Mouse (Mus musculus): ENCODE measurements around the gene Gjd3. TPM values are rescaled to one million over a fixed set of nuclear protein-coding genes. Genes with fewer than 3 reads are reported as not detected.

Gene Gjd3
- total RNA-seq, 2 experiments from 2014 or later = not detected

DNA sequence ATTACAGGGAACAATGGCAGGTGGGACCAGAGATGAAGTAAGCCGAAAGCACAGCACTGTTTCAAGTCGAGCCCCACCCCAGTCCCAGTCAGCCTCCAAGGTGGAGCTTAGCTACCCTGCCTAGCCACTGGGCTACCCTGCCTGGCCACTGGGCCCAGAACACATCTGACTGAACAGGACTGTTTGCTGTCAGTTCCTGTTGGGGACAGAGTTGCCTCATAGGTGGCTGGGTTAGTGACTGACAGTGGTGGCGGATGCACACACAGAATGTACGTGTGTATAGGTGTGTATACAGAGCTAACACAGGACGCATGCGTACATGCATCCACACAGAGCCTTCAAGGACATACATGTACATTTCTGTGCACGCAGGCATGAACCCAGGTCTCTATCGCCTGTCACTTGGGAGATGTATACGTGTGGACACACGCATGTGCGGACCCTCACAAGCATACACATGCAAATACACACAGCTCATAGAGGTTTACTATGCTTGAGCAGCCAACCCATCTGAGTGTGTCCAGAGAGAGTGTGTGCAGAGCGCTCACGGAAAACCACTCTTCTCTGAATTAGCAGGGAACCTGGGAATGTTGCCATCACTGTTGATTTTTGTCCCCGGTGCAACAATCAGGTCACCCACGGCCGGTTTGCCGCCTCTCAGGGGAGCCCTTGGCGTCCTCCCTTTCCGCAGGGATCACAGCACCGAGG is 1.4 kb downstream of the Gjd3 start:
- no peak for ATAC-seq (ENCODE audit: poor library complexity, severe bottlenecking)

DNA sequence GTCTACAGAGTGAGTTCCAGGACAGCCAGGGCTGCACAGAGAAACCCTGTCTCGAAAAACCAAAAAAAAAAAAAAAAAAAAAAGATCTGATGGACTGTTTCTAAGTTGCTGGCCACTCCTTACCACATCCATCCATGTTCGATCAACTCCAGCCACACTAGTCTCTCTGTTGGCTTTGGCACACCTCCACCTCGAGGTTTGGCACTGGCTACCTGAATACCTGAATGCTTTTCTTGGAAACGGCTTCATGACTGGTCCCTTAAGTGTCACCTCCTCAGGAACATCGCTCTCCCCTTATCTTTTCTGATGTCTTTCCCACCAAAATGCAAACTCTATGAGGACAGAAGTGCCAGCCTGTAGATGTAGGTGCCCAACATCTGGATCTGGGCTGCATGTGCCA is 3.5 kb downstream of the Gjd3 start:
- ATAC-seq (ENCODE audit: poor library complexity, severe bottlenecking) = no peak

DNA sequence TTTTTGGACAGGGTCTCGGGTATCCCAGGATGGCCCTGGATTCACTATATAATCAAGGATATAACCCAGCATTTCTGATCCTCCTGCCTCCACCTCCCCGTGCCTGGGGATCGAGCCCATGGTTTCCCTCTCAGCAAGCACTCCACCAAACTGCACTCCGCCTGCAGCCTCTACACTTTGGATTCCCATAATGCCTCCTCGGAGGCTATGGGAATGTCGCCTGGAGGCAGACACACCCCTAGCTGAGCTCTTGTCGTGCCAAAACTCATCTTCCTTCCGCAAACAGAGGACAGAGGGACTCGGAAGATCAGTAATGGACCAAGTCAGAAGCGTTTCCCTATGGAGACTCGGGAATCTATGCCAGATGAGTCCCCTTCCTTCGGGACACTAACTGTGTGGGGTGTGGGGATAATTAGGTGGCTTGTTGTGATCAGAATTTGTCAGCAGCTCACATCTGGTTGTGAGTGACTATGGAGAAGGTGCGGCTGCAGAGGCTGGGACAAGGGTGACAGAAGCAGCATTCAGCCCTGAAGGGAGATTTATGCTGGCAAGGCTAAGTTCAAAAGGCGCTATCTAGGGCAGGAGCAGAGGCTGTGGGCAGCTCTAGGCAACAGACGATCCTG is 4.2 kb downstream of the Gjd3 start:
- no peak for ATAC-seq (ENCODE audit: poor library complexity, severe bottlenecking)

DNA sequence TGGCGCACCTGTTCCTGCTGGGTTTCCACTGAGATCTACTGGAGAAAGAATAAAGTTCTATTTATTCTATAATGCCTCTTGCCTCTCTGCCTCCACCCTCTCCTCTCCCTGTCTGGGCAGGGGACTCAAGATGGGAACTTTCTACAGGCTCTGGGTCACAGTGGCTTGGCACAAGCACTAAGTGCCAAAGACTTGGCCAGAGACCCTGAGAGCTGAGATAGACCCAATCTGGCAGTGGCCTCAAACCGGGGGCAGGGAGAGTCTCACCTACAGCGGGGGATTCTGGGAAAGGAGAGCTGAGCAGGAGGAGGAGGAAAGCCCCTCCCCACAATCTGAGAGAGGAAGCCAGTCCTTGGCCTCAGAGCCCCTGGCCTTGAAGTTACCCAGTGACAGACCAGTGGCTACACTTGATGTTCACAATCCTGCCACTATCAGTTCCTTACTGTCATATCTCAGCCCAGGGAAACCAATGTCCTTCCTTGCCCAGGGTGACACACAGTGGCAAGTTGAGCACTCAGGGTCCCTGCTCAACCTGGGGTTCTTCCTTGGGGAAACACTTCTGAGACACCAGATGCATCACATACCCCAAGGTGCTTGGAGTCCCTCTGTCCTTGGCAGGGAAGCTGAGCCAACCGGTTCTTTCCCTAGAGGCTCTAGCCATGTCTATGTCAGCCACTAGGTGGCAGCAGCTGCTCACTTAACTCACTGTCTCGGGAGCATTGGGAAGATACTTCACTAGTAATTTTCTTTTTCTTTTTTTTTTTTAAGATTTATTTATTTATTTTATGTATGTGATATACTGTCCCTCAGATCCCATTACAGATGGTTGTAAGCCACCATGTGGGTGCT is 7.7 kb downstream of the Gjd3 start:
- peak; percentile 74 for ATAC-seq (ENCODE audit: poor library complexity, severe bottlenecking)

DNA sequence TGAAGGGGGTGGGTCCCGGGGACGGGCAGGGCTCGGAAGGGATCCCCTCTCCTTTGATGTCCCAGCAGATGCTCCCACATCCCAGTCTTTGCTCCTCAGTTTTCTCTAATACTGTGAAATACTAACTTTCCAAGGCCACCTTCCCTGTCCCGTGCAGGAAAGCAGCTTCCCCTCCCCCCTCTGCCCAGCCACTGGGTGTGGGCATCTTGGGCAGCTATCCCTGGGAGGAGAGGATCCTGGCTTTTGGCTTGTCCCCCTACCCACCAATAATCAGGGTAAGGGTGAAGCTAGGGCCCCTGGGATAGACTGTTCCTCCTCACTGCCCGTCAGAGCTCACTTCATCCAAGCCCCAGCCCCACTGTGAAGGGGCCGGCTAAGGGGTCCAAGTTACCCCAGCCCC is 8.6 kb downstream of the Gjd3 start:
- ATAC-seq (ENCODE audit: poor library complexity, severe bottlenecking) = no peak

DNA sequence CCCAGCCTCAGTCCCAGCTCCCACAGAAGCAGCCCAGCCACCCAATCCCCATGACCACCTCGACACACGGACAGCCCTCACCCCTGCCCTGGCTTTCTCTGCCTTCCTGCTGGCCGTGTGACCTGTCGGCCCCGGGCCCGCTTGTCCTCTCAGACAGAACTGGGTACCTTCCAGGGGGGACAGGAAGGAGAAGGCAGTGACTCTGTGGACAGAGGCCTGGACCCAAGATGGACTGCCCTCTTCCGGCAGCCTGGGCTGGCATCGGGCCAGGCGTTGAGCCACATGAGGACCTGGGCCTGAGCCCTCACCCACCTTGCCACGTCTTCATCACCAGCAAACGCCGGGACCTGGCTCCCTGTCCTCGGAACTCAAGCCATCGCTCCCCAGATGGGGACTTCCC is 9.2 kb downstream of the Gjd3 start:
- ATAC-seq (ENCODE audit: poor library complexity, severe bottlenecking) = no peak

DNA sequence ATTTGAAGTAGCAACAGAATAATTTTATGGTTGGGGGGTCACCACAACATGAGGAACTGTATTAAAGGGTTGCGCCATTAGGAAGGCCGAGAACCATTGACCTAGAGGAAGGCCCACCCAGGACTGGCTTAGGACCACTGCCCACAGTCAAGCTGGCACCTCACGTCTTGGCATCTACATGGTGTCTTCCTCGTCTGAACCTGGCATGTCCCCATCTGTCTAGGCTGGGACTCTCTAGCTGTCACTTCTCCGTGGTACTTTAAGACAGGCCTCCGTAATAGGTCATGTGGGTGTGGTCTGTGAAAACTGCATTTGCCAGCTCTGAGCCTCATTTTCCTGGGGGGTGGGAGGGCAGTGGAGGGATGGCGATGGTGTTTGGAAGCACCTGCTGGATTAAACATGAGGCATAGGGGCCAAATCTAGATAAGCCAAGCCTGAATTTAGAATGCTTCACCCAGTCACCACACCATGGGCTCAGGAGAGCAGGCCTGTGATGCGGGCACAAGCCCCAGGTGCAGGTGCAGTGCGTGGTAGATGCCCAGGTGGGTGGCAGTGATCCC is 9.9 kb downstream of the Gjd3 start:
- no peak for ATAC-seq (ENCODE audit: poor library complexity, severe bottlenecking)

DNA sequence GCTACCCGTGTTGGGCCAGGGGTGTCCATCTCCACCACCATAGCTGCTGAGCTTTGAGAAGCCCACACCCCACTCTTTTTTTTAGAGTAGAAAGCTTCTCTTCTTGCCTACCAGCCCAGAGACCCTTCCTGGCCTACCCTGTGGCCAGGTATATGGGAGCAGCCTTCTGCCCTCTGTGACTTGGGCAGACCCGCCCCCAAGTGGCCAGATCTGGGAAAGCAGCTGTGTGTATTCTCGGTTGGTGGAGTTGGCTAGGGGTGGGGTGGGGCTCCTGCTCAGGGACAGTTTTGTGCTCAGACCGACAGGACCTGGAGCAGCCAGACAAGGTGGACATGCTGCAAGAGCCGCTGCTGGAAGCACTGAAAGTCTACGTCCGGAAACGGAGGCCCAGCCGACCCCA is 10.6 kb downstream of the Gjd3 start:
- ATAC-seq (ENCODE audit: poor library complexity, severe bottlenecking) = peak; percentile 78

DNA sequence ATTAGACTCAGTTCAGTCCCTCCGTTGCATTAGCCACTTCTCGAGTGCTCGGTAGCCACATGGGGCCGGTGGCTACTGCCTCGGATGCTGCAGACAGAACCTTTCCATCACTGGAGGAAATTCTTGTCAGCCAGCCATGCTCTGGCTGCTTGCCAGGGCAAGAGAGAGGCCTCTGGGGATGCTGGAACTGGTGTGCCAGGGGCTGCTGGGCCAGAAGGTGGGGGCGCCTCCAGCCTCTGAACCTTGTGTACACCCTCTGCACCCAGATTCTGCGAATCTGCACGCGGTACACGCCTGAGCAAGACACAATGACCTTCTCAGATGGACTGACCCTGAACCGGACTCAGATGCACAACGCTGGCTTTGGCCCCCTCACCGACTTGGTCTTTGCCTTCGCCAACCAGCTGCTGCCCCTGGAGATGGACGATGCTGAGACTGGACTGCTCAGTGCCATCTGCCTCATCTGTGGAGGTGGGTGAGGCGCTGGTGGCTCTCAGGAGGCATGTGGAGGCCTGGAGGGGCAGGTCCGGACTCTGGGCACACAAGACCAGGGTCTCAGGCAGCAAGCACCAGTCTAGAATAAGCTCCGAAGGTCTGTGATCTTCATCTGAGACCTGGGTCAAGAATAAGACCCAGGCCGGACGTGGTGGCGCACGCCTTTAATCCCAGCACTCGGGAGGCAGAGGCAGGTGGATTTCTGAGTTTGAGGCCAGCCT is 11.3 kb downstream of the Gjd3 start:
- ATAC-seq (ENCODE audit: poor library complexity, severe bottlenecking) = no peak

DNA sequence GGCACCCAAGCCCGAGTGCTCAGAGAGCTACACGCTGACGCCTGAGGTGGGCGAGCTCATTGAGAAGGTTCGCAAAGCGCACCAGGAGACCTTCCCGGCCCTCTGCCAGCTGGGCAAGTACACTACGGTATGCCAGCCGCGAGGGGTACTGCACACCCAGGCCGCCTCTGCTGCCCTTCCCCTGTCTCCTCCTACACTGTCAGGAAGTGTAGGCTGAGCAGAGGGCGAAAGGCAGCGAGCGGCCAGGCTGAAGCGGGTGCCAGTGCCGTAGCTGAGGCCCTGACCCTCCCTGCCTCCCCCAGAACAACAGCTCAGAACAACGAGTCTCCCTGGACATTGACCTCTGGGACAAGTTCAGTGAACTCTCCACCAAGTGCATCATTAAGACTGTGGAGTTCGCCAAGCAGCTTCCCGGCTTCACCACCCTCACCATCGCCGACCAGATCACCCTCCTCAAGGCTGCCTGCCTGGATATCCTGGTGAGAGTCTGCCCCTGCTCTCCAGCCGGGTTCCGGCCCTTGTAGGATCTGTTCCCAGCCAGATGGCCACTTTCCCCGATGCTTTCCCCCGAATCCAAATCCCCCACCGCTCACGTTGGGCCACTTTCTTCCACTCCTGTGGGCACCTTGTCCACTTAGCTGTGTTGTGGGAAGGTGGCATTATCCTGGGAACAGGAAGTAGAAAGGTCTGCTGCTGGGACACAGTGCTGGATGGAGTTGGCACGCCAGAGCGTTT is 12.5 kb downstream of the Gjd3 start:
- ATAC-seq (ENCODE audit: poor library complexity, severe bottlenecking) = no peak

DNA sequence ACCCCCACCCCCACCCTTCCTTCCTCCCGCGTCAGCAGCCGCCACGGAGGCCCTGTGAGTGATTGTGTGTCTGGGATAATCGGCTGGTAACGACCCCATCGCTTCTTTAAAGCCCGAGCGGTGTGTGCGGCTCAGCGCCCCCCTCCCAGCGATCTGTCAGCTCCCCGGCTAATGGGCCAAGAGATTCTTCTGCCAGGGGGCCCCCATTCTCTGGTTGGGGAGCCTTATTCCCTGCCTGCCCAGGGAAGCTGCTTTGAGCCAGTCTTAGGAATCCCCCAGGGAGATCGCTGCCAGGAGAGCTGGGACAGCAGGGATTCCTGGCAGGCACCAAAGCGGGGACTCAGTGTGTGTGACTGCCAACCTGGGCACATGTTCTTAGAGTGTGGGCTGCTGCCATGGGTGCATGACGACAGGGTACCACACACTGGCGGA is 13.3 kb downstream of the Gjd3 start:
- ATAC-seq (ENCODE audit: poor library complexity, severe bottlenecking) = no peak

DNA sequence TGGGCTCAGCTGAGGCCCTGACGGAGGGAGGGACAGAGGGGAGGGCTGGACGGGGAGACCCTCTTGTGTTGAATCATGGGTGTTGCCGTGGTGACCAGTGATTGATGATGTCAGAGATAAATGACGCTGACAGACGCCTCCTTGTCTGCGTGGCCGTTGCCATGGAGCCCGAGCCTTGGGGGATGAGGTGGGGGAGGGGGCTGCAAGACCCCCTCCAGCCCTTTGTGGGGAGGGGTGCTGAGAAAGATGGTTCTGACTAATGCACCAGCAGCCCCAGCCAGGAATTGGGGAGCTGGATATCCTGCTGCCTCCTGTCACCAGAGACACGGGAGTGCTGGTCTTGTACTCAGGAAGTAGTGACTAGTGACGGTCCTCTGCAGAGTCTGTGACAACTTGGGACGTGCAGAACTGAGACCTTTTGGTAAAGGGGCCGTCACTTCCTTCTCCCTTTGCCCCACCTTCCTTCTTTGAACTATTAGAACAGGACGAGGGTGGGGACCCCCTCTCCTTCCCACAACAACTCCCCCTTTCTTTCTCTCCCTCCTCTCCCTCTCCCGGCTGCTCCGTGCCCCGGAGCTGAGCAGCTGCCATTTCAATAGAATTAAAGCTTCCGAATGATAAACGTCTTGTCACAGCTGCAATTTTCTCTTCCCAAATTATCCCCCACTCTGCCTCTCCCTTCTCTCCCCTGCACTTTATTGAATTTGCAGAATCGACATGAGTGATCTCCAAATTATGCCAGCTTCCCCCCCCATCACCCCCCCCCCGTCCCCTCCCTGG is 13.9 kb downstream of the Gjd3 start:
- 0 out of 2 replicates have a peak, but pooled peaks have one; percentile 31 for ATAC-seq (ENCODE audit: poor library complexity, severe bottlenecking)

DNA sequence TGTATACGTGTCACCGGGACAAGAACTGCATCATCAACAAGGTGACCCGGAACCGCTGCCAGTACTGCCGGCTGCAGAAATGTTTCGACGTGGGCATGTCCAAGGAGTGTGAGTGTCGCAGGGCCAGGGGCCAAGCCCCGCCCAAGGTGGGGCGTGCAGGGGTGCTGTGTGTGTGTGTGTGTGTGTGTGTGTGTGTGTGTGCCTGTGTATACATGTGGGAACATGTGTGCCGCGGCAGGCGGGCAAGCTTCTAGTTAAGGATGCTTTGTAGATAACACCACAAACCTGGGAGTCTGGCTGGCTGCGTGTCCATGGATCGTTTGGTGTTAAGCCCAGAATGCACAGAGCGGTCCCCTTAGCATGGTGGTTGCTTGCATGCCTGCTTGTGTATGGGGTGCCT is 14.7 kb downstream of the Gjd3 start:
- no peak for ATAC-seq (ENCODE audit: poor library complexity, severe bottlenecking)

DNA sequence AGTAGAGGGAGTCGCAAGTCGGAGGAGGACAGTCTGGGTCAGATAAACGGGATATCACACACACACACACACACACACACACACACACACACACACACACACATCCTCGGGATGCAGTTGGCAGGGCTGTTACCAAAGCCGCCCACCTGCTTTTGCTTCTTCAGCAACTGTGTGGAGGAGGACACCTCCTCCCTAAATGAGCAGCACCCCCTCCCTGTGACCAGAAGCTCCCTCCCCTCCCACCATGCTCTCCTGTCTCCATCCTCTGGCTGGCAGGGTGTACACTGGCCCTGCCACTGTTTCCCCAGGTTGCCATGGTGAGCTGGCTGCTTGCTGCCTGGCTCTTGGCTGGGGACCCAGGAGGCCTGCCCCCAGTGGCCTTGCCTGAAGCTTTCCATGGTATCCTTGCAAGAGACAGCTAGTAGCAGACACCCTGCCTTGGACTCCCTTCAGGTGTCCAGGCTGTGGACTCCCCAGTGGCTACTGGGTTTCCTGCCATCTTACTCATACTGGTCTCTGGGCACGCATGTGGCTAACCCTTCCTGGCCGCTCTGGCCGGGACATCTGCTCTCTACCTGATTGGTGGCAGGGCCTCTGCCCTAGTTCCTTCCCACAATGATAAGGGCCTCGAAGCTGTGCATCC is 16.2 kb downstream of the Gjd3 start:
- no peak for ATAC-seq (ENCODE audit: poor library complexity, severe bottlenecking)

DNA sequence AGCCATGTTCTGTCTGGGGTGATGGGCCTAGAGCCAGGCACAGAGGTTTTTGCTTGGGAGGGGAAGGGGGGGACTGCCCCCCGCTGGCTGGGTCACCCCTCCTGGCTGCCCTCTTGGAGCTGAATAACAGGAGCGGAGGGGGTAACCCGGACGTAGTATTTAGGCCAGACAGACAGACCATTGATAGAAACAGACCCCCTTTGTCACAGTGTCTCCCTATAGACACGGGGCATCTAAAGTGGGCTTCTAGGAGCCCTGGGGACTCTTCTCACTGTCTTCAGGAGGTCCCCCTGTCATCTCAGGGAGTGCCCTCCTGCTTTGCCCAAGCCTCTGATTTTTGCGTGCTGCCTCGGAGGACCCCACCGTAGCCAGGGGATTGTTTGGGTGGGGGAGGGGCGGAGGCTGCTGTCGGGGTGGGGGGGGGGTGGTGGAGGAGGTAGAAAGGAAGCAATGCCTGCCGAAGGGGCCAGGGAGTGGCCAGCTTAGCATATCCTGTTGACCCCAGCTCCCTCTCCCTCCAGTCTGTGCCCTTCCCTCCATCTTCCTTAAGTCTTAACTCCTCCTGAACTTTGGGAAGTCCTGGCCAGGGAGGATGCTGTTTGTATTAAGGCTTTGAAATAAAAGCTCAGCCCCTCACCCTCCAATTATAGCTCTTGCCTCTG is 17.3 kb downstream of the Gjd3 start:
- ATAC-seq (ENCODE audit: poor library complexity, severe bottlenecking) = no peak

DNA sequence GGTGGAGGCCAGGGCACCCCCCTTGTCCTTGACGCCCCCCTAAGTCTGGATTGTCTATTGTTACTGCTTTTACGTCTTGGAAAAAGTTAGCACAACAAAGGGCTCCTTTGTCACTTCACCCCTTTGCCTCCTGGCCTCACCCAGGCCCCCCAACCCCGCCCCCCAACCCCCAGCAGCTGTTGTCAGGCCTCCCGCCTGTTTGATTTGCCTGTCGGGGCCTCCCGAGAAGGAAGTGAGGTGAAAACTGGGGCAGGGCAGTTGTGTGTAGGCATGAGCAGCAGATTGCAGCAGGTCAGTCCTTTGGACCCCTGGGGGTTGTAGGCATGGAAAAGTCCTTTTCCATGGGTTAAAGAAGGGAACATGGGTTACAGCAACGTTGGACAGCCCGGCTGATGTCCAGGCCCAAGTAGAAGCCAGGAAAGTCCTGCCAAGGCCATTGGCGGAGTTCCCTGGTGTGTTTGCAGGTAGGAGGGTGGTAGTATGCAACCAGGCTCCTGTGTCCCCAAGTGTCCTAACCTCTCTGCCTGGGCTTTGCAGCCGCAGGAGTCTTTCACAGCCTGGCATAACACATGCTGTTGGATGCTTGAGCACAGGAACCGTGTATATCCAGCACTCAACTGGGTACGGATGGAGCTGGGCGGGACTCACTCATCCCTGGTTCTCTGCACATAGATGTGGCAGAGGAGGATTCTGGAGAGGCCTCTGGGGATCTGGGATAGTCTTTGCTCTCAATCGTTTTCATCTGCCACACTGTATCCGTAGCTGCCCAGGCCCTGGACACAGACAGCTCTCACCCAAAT is 18.0 kb downstream of the Gjd3 start:
- ATAC-seq (ENCODE audit: poor library complexity, severe bottlenecking) = no peak

DNA sequence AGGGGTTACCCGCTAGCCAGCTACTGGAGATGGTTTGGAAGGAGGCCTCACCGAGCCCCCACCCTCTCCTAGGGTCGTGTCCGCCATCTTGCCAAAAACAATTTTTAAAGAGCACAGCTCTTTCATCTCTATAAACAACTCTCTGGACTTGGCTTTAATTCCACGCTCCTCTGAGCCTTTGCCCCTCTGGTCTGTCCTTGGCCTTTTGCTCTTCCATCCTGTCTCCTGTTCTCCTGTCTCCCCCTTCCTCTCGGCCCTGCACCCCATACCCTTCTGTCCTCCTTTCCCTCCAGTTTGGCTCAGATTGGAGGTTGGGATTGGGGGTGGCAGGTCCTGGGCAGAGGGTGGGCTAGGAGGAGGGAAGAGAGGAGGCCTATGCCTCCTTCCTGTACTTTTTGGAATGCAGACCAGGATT is 18.6 kb downstream of the Gjd3 start:
- no peak for ATAC-seq (ENCODE audit: poor library complexity, severe bottlenecking)
